Mouse (Mus musculus) mesoderm, embryonic 11.5 days (tissue): ENCODE measurements around the gene Gpc5.
A peak's percentile ranks its signal among the peaks of the same experiment; 100 is the strongest.

Experiments
- DNase-seq: peaks from one replicate; pipeline ENCODE4 v3.0.0-alpha.2; 2012; ENCODE audit warnings: low read depth, low spot score

Gpc5 gene

GRCm38 (mm10) chr14:115831219-115831755, 739.3 kb downstream of the Gpc5 start:
- DNase-seq = peak; percentile 79

- no peak for DNase-seq
Observed at GRCm38 (mm10) chr14:115831854-115832625, 740.0 kb downstream of the Gpc5 start.

GRCm38 (mm10) chr14:115843783-115844182, 751.8 kb downstream of the Gpc5 start:
- DNase-seq = no peak

- no peak for DNase-seq
Observed at GRCm38 (mm10) chr14:115844773-115845427, 752.9 kb downstream of the Gpc5 start.

GRCm38 (mm10) chr14:115869127-115869526, 777.1 kb downstream of the Gpc5 start:
- no peak for DNase-seq

GRCm38 (mm10) chr14:115976062-115976461, 884.0 kb downstream of the Gpc5 start:
- peak; percentile 14 for DNase-seq

GRCm38 (mm10) chr14:115979233-115979632, 887.2 kb downstream of the Gpc5 start:
- DNase-seq = no peak

- DNase-seq = no peak
Observed at GRCm38 (mm10) chr14:115990764-115991163, 898.7 kb downstream of the Gpc5 start.

- DNase-seq = peak; percentile 31
Observed at GRCm38 (mm10) chr14:115993520-115994106, 901.6 kb downstream of the Gpc5 start.

GRCm38 (mm10) chr14:115998931-115999330, 906.9 kb downstream of the Gpc5 start:
- peak; percentile 47 for DNase-seq

GRCm38 (mm10) chr14:116087010-116087409, 995.0 kb downstream of the Gpc5 start:
- no peak for DNase-seq

- peak; percentile 1 for DNase-seq
Observed at GRCm38 (mm10) chr14:116127943-116128342, 1035.9 kb downstream of the Gpc5 start.

GRCm38 (mm10) chr14:116137330-116137729, 1045.3 kb downstream of the Gpc5 start:
- peak; percentile 18 for DNase-seq

- no peak for DNase-seq
Observed at GRCm38 (mm10) chr14:116137772-116138171, 1045.8 kb downstream of the Gpc5 start.

- DNase-seq = no peak
Observed at GRCm38 (mm10) chr14:116162586-116162985, 1070.6 kb downstream of the Gpc5 start.

- DNase-seq = no peak
Observed at GRCm38 (mm10) chr14:116167401-116167800, 1075.4 kb downstream of the Gpc5 start.

GRCm38 (mm10) chr14:116169129-116169528, 1077.1 kb downstream of the Gpc5 start:
- no peak for DNase-seq

- DNase-seq = no peak
Observed at GRCm38 (mm10) chr14:116186981-116187380, 1095.0 kb downstream of the Gpc5 start.

- peak; percentile 68 for DNase-seq
Observed at GRCm38 (mm10) chr14:116206977-116207376, 1115.0 kb downstream of the Gpc5 start.

GRCm38 (mm10) chr14:116208581-116208980, 1116.6 kb downstream of the Gpc5 start:
- DNase-seq = no peak

GRCm38 (mm10) chr14:116209045-116209444, 1117.0 kb downstream of the Gpc5 start:
- DNase-seq = peak; percentile 18

GRCm38 (mm10) chr14:116210304-116210703, 1118.3 kb downstream of the Gpc5 start:
- DNase-seq = no peak
